Mouse (Mus musculus) forebrain, embryonic 13.5 days (tissue): Measurements from ENCODE around the gene Zfp597. TPM values are rescaled to one million over a fixed set of nuclear protein-coding genes. Genes with fewer than 3 reads are reported as not detected.
A peak's percentile ranks its signal among the peaks of the same experiment; 100 is the strongest.
"Not testable (repeated sequence)": the region's sequence is repeated elsewhere in the genome, so short reads cannot be mapped to it uniquely, and the experiment has no call there.

Source experiments
- ATAC-seq: fragments of 200-750 bp; cut with Nextera tagmentation; 2 replicates; pipeline ENCODE4 v1.8.0; 2017
- H3K27ac ChIP-seq: fragments of 300-500 bp; sonication (generic); 2 replicates; pipeline ENCODE4 v1.5.1; 2015; ENCODE audit warnings: inconsistent platforms, mild to moderate bottlenecking, moderate library complexity
- H3K27me3 ChIP-seq: fragments of 300-500 bp; sonication (generic); 2 replicates; pipeline ENCODE4 v1.6.1; 2015; ENCODE audit warnings: mild to moderate bottlenecking, inconsistent platforms
- H3K36me3 ChIP-seq: fragments of 300-500 bp; sonication (generic); 2 replicates; pipeline ENCODE4 v1.6.1; 2015; ENCODE audit warnings: mild to moderate bottlenecking, inconsistent platforms; ENCODE audit not compliant: poor library complexity, severe bottlenecking
- H3K4me1 ChIP-seq: fragments of 300-500 bp; sonication (generic); 2 replicates; pipeline ENCODE4 v1.6.1; 2015; ENCODE audit warnings: inconsistent platforms
- H3K4me2 ChIP-seq: fragments of 300-500 bp; sonication (generic); 2 replicates; pipeline ENCODE4 v1.6.1; 2015; ENCODE audit warnings: inconsistent platforms, mild to moderate bottlenecking, moderate library complexity
- H3K4me3 ChIP-seq: fragments of 300-500 bp; sonication (generic); 2 replicates; pipeline ENCODE4 v1.5.1; 2015; ENCODE audit warnings: mild to moderate bottlenecking, inconsistent platforms
- H3K9ac ChIP-seq: fragments of 300-500 bp; sonication (generic); 2 replicates; pipeline ENCODE4 v1.6.1; 2015; ENCODE audit warnings: mild to moderate bottlenecking, inconsistent platforms
- H3K9me3 ChIP-seq: fragments of 300-500 bp; sonication (generic); replicated peaks from 2 replicates; pipeline ENCODE4 v1.6.1; 2016; ENCODE audit warnings: inconsistent platforms
- WGBS: fragments of 180-500 bp; shearing (Covaris S2); methylation state at CpG from one replicate; pipeline ENCODE4 v1.1.7; 2015; 5-methylcytosine and 5-hydroxymethylcytosine counted together
- polyA plus RNA-seq: library from polyadenylated mRNA; unstranded; fragments of >200 nt; fragmentation: Nextera tagmentation; extraction: Ambion mirVana; gene quantifications from 2 replicates; pipeline ENCODE4 v1.2.1, GENCODE M21; 2015

Gene Zfp597
- polyA plus RNA-seq, 1 experiment from 2014 or later, result 9.6 TPM

GRCm38 (mm10) chr16:3852586-3852985 is 31.8 kb downstream of the Zfp597 start:
- WGBS, result 39% methylated on average over 12 of the region's 12 CpGs
- H3K9me3 ChIP-seq, result no peaks in the 10 kb centered on the region
- ATAC-seq, result no peak
- no peak overlapping the region for H3K4me3 ChIP-seq
- no peak overlapping the region for H3K9ac ChIP-seq
- H3K36me3 ChIP-seq, result no peaks in the 10 kb centered on the region
- H3K27me3 ChIP-seq, result no peaks in the 10 kb centered on the region
- H3K4me1 ChIP-seq, result peaks cover 7% of the 10 kb centered on the region; the same call in 1 of the 2 replicates
- H3K4me2 ChIP-seq, result no peak overlapping the region
- no peak overlapping the region for H3K27ac ChIP-seq

- H3K27me3 ChIP-seq, H3K4me1 ChIP-seq, ATAC-seq, H3K9me3 ChIP-seq, H3K27ac ChIP-seq, H3K36me3 ChIP-seq, H3K4me3 ChIP-seq, H3K9ac ChIP-seq, H3K4me2 ChIP-seq: not testable (repeated sequence)
- 87% methylated on average over 13 of the region's 13 CpGs for WGBS
Observed at GRCm38 (mm10) chr16:3851301-3851700, 33.1 kb downstream of the Zfp597 start.

- WGBS, result 76% methylated on average over 3 of the region's 3 CpGs
- Histone ChIP-seq H3K9ac (no peak overlapping the region), H3K4me1 (peaks cover 10% of the 10 kb centered on the region; the same call in 1 of the 2 replicates), H3K27ac (no peak overlapping the region), H3K4me3 (no peak overlapping the region), H3K36me3 (no peaks in the 10 kb centered on the region), H3K27me3 (no peaks in the 10 kb centered on the region), H3K9me3 (no peaks in the 10 kb centered on the region), H3K4me2 (peak overlapping the region; percentile 70; the same call in 1 of the 2 replicates)
- no peak for ATAC-seq
Observed at GRCm38 (mm10) chr16:3848416-3848815, 35.9 kb downstream of the Zfp597 start.

- WGBS, result 63% methylated on average over 4 of the region's 4 CpGs
- peak overlapping the region; percentile 75 for H3K9ac ChIP-seq
- H3K4me3 ChIP-seq, result peak overlapping the region; percentile 70
- H3K36me3 ChIP-seq, result no peaks in the 10 kb centered on the region
- H3K4me1 ChIP-seq, result peaks cover 10% of the 10 kb centered on the region; the same call in 1 of the 2 replicates
- H3K9me3 ChIP-seq, result no peaks in the 10 kb centered on the region
- H3K4me2 ChIP-seq, result peak overlapping the region; percentile 70
- no peak for ATAC-seq
- H3K27me3 ChIP-seq, result no peaks in the 10 kb centered on the region
- no peak overlapping the region for H3K27ac ChIP-seq
Observed at GRCm38 (mm10) chr16:3847871-3848270, 36.5 kb downstream of the Zfp597 start.

GRCm38 (mm10) chr16:3846711-3847518 is 37.4 kb downstream of the Zfp597 start, which contains the start of gene Zfp174:
Gene Zfp174 (plus strand): TSS chr16:3847268.
- peak within 1 kb of the TSS; percentile 70 for H3K4me2 ChIP-seq
- WGBS, result 3% methylated on average over 36 of the region's 38 CpGs
- H3K9me3 ChIP-seq, result no peaks in the 10 kb centered on the region
- no peaks in the 10 kb centered on the region for H3K36me3 ChIP-seq
- H3K4me3 ChIP-seq, result peak within 1 kb of the TSS; percentile 70
- peak; percentile 99 for ATAC-seq
- peaks cover 10% of the 10 kb centered on the region; the same call in 1 of the 2 replicates for H3K4me1 ChIP-seq
- no peaks in the 10 kb centered on the region for H3K27me3 ChIP-seq
- no peak within 1 kb of the TSS for H3K27ac ChIP-seq
- H3K9ac ChIP-seq, result peak within 1 kb of the TSS; percentile 75

GRCm38 (mm10) chr16:3843796-3844195 is 40.6 kb downstream of the Zfp597 start:
- H3K27ac ChIP-seq, result no peak overlapping the region
- H3K9ac ChIP-seq, result no peak overlapping the region
- WGBS, result 72% methylated on average over 1 of the region's 1 CpGs
- peaks cover 10% of the 10 kb centered on the region; the same call in 1 of the 2 replicates for H3K4me1 ChIP-seq
- no peaks in the 10 kb centered on the region for H3K9me3 ChIP-seq
- ATAC-seq, result no peak
- no peaks in the 10 kb centered on the region for H3K27me3 ChIP-seq
- H3K4me2 ChIP-seq, result no peak overlapping the region
- H3K4me3 ChIP-seq, result no peak overlapping the region
- no peaks in the 10 kb centered on the region for H3K36me3 ChIP-seq

GRCm38 (mm10) chr16:3842989-3843388 is 41.4 kb downstream of the Zfp597 start:
- ATAC-seq, result no peak
- Histone ChIP-seq H3K4me3 (no peak overlapping the region), H3K36me3 (no peaks in the 10 kb centered on the region), H3K4me2 (no peak overlapping the region), H3K27ac (no peak overlapping the region), H3K9ac (no peak overlapping the region), H3K27me3 (no peaks in the 10 kb centered on the region), H3K9me3 (no peaks in the 10 kb centered on the region), H3K4me1 (peaks cover 7% of the 10 kb centered on the region; the same call in 1 of the 2 replicates)
- 35% methylated on average over 4 of the region's 4 CpGs for whole genome bisulfite sequencing

GRCm38 (mm10) chr16:3839157-3839885 is 45.0 kb downstream of the Zfp597 start:
- H3K27me3 ChIP-seq, result no peaks in the 10 kb centered on the region
- ATAC-seq, result no peak
- H3K9me3 ChIP-seq, result no peaks in the 10 kb centered on the region
- no peak overlapping the region for H3K4me3 ChIP-seq
- 73% methylated on average over 17 of the region's 17 CpGs for WGBS
- H3K4me2 ChIP-seq, result no peak overlapping the region
- H3K4me1 ChIP-seq, result no peaks in the 10 kb centered on the region
- no peaks in the 10 kb centered on the region for H3K36me3 ChIP-seq
- H3K27ac ChIP-seq, result no peak overlapping the region
- H3K9ac ChIP-seq, result no peak overlapping the region

GRCm38 (mm10) chr16:3835461-3835860 is 48.9 kb downstream of the Zfp597 start:
- H3K4me2 ChIP-seq, result no peak overlapping the region
- WGBS, result 87% methylated on average over 2 of the region's 2 CpGs
- H3K4me1 ChIP-seq, result no peaks in the 10 kb centered on the region
- no peak for ATAC-seq
- no peaks in the 10 kb centered on the region for H3K27me3 ChIP-seq
- H3K36me3 ChIP-seq, result no peaks in the 10 kb centered on the region
- H3K27ac ChIP-seq, result no peak overlapping the region
- H3K9me3 ChIP-seq, result no peaks in the 10 kb centered on the region
- no peak overlapping the region for H3K9ac ChIP-seq
- no peak overlapping the region for H3K4me3 ChIP-seq

GRCm38 (mm10) chr16:3830588-3831109 is 53.7 kb downstream of the Zfp597 start, which contains the start of gene Olfr15:
Gene Olfr15 (plus strand): TSS chr16:3830878.
- H3K4me1 ChIP-seq, result no peaks in the 10 kb centered on the region
- H3K4me2 ChIP-seq, result no peak within 1 kb of the TSS
- no peaks in the 10 kb centered on the region for H3K36me3 ChIP-seq
- no peak within 1 kb of the TSS for H3K27ac ChIP-seq
- no peaks in the 10 kb centered on the region for H3K9me3 ChIP-seq
- H3K9ac ChIP-seq, result no peak within 1 kb of the TSS
- no peak within 1 kb of the TSS for H3K4me3 ChIP-seq
- no peak for ATAC-seq
- H3K27me3 ChIP-seq, result no peaks in the 10 kb centered on the region

GRCm38 (mm10) chr16:3829727-3830126 is 54.6 kb downstream of the Zfp597 start:
- Histone ChIP-seq H3K27me3 (no peaks in the 10 kb centered on the region), H3K36me3 (no peaks in the 10 kb centered on the region), H3K9ac (no peak overlapping the region), H3K4me1 (no peaks in the 10 kb centered on the region), H3K4me2 (no peak overlapping the region), H3K27ac (no peak overlapping the region), H3K4me3 (no peak overlapping the region), H3K9me3 (no peaks in the 10 kb centered on the region)
- no peak for ATAC-seq
- 92% methylated on average over 2 of the region's 2 CpGs for WGBS

- H3K4me3 ChIP-seq, result no peak overlapping the region
- no peak overlapping the region for H3K4me2 ChIP-seq
- no peaks in the 10 kb centered on the region for H3K9me3 ChIP-seq
- 61% methylated on average over 3 of the region's 3 CpGs for WGBS
- no peaks in the 10 kb centered on the region for H3K27me3 ChIP-seq
- H3K27ac ChIP-seq, result no peak overlapping the region
- no peak overlapping the region for H3K9ac ChIP-seq
- no peaks in the 10 kb centered on the region for H3K4me1 ChIP-seq
- ATAC-seq, result no peak
- no peaks in the 10 kb centered on the region for H3K36me3 ChIP-seq
Observed at GRCm38 (mm10) chr16:3828021-3828420, 56.3 kb downstream of the Zfp597 start.
